ENCODE assay signal across 31 mouse cellular contexts in genomic region chr9:72974734-72975133, GRCm38 (mm10). TPM values are rescaled to one million over a fixed set of nuclear protein-coding genes. Genes with fewer than 3 reads are reported as not detected.
DNase-seq lines count a peak whose midpoint lies in the region; ATAC-seq and TF ChIP-seq lines count a peak whose summit lies in the region.
"Had no signal": no experiment of that assay in that cellular context is flagged by ENCODE, and none has a peak within 500 bp of the region (broad histone marks: within the 10 kb centered on the region; RNA-seq: fewer than 3 reads in every experiment).

No protein-coding gene starts in this region.

- no peak for ATAC-seq in liver, postnatal 0 days
- no peak for ATAC-seq in liver, embryonic 11.5 days (replicated peaks; ENCODE audit: low FRiP score)
- peak; percentile 60; the same call in 1 of the 2 replicates for ATAC-seq in common myeloid progenitor, adult 5-6 weeks (replicated peaks; ENCODE audit: low read depth, poor library complexity, severe bottlenecking)
- peak; percentile 80 for ATAC-seq in megakaryocyte progenitor cell, adult 5-6 weeks (replicated peaks; ENCODE audit: poor library complexity)
- ATAC-seq: forebrain, embryonic 13.5 days; forebrain, embryonic 16.5 days; hindbrain, embryonic 16.5 days had no signal

- no peaks in the 10 kb centered on the region for H3K79me2 ChIP-seq in CH12.LX (replicated peaks; ENCODE audit: control insufficient read depth, extremely low read depth, insufficient read depth, poor library complexity, severe bottlenecking)

- 0 out of 2 replicates have a peak overlapping the region, but pooled peaks have one; percentile 6 for H3K4me2 ChIP-seq in liver, postnatal 0 days (ENCODE audit: low read depth, low read length)
- no peak overlapping the region for H3K4me2 ChIP-seq in liver, embryonic 11.5 days
- no peak overlapping the region for H3K4me2 ChIP-seq in CH12.LX (ENCODE audit: insufficient read depth, low read depth, poor library complexity, severe bottlenecking)
- H3K4me2 ChIP-seq: forebrain, embryonic 13.5 days; heart, embryonic 11.5 days; hindbrain, embryonic 13.5 days had no signal

- no peaks in the 10 kb centered on the region for H3K27me3 ChIP-seq in liver, postnatal 0 days (ENCODE audit: insufficient read depth, low read length)
- H3K27me3 ChIP-seq in liver, embryonic 11.5 days (replicated peaks; ENCODE audit: control insufficient read depth, insufficient read depth, low read length) = no peaks in the 10 kb centered on the region
- H3K27me3 ChIP-seq in CH12.LX (replicated peaks) = no peaks in the 10 kb centered on the region
- H3K27me3 ChIP-seq: forebrain, embryonic 13.5 days; hindbrain, embryonic 13.5 days; Patski had no signal

- no peak overlapping the region for H3K4me3 ChIP-seq in liver, postnatal 0 days (ENCODE audit: low read depth, low read length)
- H3K4me3 ChIP-seq in liver, embryonic 11.5 days (ENCODE audit: low read depth, low read length) = no peak overlapping the region
- H3K4me3 ChIP-seq in CH12.LX (replicated peaks in 1 of 3; ENCODE audit: low read depth in 2 of 3, low read length in 2 of 3, poor library complexity in 1 of 3) = no peak overlapping the region
- H3K4me3 ChIP-seq: forebrain, embryonic 10.5 days; forebrain, embryonic 13.5 days; hindbrain, embryonic 13.5 days had no signal

- H3K27ac ChIP-seq in liver, postnatal 0 days (ENCODE audit: low read depth) = peak overlapping the region; percentile 44; the same call in 1 of the 2 replicates
- no peak overlapping the region for H3K27ac ChIP-seq in liver, embryonic 11.5 days (ENCODE audit: low read depth, low read length)
- H3K27ac ChIP-seq in CH12.LX (ENCODE audit: insufficient read depth, low read depth) = no peak overlapping the region
- H3K27ac ChIP-seq: forebrain, embryonic 10.5 days; forebrain, embryonic 13.5 days; hindbrain, embryonic 13.5 days had no signal

- WGBS in liver, postnatal 0 days (ENCODE audit: insufficient replicate concordance) = 64% methylated on average over 5 of the region's 5 CpGs
- 79% methylated on average over 5 of the region's 5 CpGs for WGBS in liver, embryonic 11.5 days

- no peaks in the 10 kb centered on the region for H3K9me3 ChIP-seq in liver, postnatal 0 days (ENCODE audit: low read length)
- H3K9me3 ChIP-seq in liver, embryonic 11.5 days (ENCODE audit: control insufficient read depth, low read length) = no peaks in the 10 kb centered on the region
- H3K9me3 ChIP-seq in CH12.LX (replicated peaks; ENCODE audit: low read length) = peaks cover 3% of the 10 kb centered on the region
- H3K9me3 ChIP-seq: forebrain, embryonic 10.5 days; forebrain, embryonic 13.5 days; G1E; hindbrain, embryonic 13.5 days had no signal

- no peak overlapping the region for H3K9ac ChIP-seq in liver, postnatal 0 days (replicated peaks)
- no peak overlapping the region for H3K9ac ChIP-seq in liver, embryonic 11.5 days (ENCODE audit: low read depth, low read length)
- H3K9ac ChIP-seq in CH12.LX (ENCODE audit: insufficient read depth, low read depth) = no peak overlapping the region
- H3K9ac ChIP-seq: forebrain, embryonic 13.5 days; hindbrain, embryonic 13.5 days had no signal

- no peak for TF ChIP-seq POLR2A in CH12.LX (IDR thresholded peaks at IDR 0.05; ENCODE audit: low read depth, low read length)

- H3K36me3 ChIP-seq in liver, postnatal 0 days (replicated peaks; ENCODE audit: insufficient read depth, low read length) = no peaks in the 10 kb centered on the region
- H3K36me3 ChIP-seq in liver, embryonic 11.5 days (ENCODE audit: control insufficient read depth, insufficient read depth, low read length) = no peaks in the 10 kb centered on the region
- H3K36me3 ChIP-seq in CH12.LX (replicated peaks in 1 of 2; ENCODE audit: control insufficient read depth in 1 of 2, insufficient read depth in 1 of 2, low read length in 1 of 2) = peaks cover 0 to 24% of the 10 kb centered on the region in 2 experiments
- H3K36me3 ChIP-seq: forebrain, embryonic 10.5 days; G1E; hindbrain, embryonic 13.5 days had no signal

- dilution Hi-C loops in CH12.LX (cut with MboI; ENCODE audit: extremely low pct_ligation_motif_present, extremely low pct_unique_long_range_greater_than_20kb, low sequenced_read_pairs) = no loop called here

- TF ChIP-seq CTCF in liver, postnatal 0 days (IDR thresholded peaks at IDR 0.05; ENCODE audit: low read depth) = no peak
- TF ChIP-seq CTCF in CH12.LX (conservative IDR thresholded peaks at IDR 0.05 in 1 of 2, IDR thresholded peaks at IDR 0.05 in 1 of 2; ENCODE audit: low read depth in 2 of 2, low read length in 2 of 2) = no peak

- peak; percentile 21 for DNase-seq in liver, postnatal 0 days
- no peak for DNase-seq in liver, embryonic 11.5 days (ENCODE audit: low spot score)
- DNase-seq in CH12.LX (ENCODE audit: extremely low read depth) = no peak
- DNase-seq in embryo, embryonic 11 days = no peak
- no peak for DNase-seq in cerebellum, postnatal 14 days
- no peak for DNase-seq in retina, embryonic 14.5 days (ENCODE audit: low spot score)
- DNase-seq: adrenal gland, postnatal 10 days; adrenal gland, postnatal 36 days; cerebellum, adult 11 months; cerebellum, adult 2 months; cerebellum, adult 9-11 months; gastrocnemius, postnatal 10 days; gastrocnemius, postnatal 36 days; heart, adult 11 months had no signal

- H3K4me1 ChIP-seq in liver, postnatal 0 days (ENCODE audit: insufficient read depth) = no peaks in the 10 kb centered on the region
- H3K4me1 ChIP-seq in liver, embryonic 11.5 days (replicated peaks; ENCODE audit: control insufficient read depth, insufficient read depth, low read length) = no peaks in the 10 kb centered on the region
- peaks cover 6 to 30% of the 10 kb centered on the region in 2 experiments; a peak in 2 of 4 replicates for H3K4me1 ChIP-seq in CH12.LX (ENCODE audit: control insufficient read depth in 1 of 2, insufficient read depth in 2 of 2)
- H3K4me1 ChIP-seq: forebrain, embryonic 10.5 days; forebrain, embryonic 13.5 days; hindbrain, embryonic 13.5 days had no signal

- TF ChIP-seq EP300 in liver, postnatal 0 days (IDR thresholded peaks at IDR 0.05; ENCODE audit: low read depth) = no peak
- no peak for TF ChIP-seq EP300 in CH12.LX (IDR thresholded peaks at IDR 0.05; ENCODE audit: low read length)

- in situ Hi-C loops in CH12.LX (cut with MboI; ENCODE audit: low pct_ligation_motif_present, low pct_unique_long_range_greater_than_20kb, low sequenced_read_pairs) = no loop called here

- no peak for TF ChIP-seq RAD21 in CH12.LX (IDR thresholded peaks at IDR 0.05; ENCODE audit: low read depth, low read length)

TF ChIP-seq in CH12.LX, 34 proteins besides CTCF, POLR2A, EP300 and RAD21:
- peak; percentile 41 for TF ChIP-seq ELF1 (IDR thresholded peaks at IDR 0.05; ENCODE audit: low read depth, low read length)
- no peak for TF ChIP-seq TCF12 (IDR thresholded peaks at IDR 0.05; ENCODE audit: low read depth, low read length)

RNA-seq across cellular contexts. Expression of gene Ccpg1os, which starts 10.4 kb away (rescaled TPM):
- polyA plus RNA-seq in liver, postnatal 0 days (2015; fragmentation: Nextera tagmentation; extraction: Ambion mirVana) = 4.8 and 5.4 TPM in 2 replicates
- 6.9 and 7.3 TPM in 2 replicates for polyA plus RNA-seq in liver, embryonic 11.5 days (2014; fragmentation: Nextera tagmentation; extraction: Ambion mirVana)
- total RNA-seq in CH12.LX (2012; rRNA removed) (4.0 and 7.3 TPM in 2 replicates), CH12.LX (2014; rRNA removed) (9.2 and 12.6 TPM in 2 replicates)
- polyA plus RNA-seq in CH12.LX (2012; ENCODE audit: insufficient read length, low read depth) = 4.0 and 5.2 TPM in 2 replicates
- 11.1 and 13.3 TPM in 2 replicates for total RNA-seq in common myeloid progenitor, adult 5-6 weeks (2017)
- total RNA-seq in megakaryocyte progenitor cell, adult 5-6 weeks (2015) = 6.9 and 10.4 TPM in 2 replicates
- total RNA-seq in megakaryocyte progenitor cell, adult 5-6 weeks (2017) = 8.0 and 10.0 TPM in 2 replicates

RNA-seq across cellular contexts. Expression of gene Ccpg1, which starts 10.5 kb away (rescaled TPM):
- polyA plus RNA-seq in liver, postnatal 0 days (2015; fragmentation: Nextera tagmentation; extraction: Ambion mirVana) = 14.6 and 15.2 TPM in 2 replicates
- 14.8 and 18.9 TPM in 2 replicates for polyA plus RNA-seq in liver, embryonic 11.5 days (2014; fragmentation: Nextera tagmentation; extraction: Ambion mirVana)
- total RNA-seq in CH12.LX (2012; rRNA removed) (3.6 and 5.2 TPM in 2 replicates), CH12.LX (2014; rRNA removed) (5.7 and 6.2 TPM in 2 replicates)
- polyA plus RNA-seq in CH12.LX (2012; ENCODE audit: insufficient read length, low read depth) = 15.4 and 18.3 TPM in 2 replicates
- 31.7 and 43.7 TPM in 2 replicates for total RNA-seq in common myeloid progenitor, adult 5-6 weeks (2017)
- total RNA-seq in megakaryocyte progenitor cell, adult 5-6 weeks (2015) = 25.8 and 26.6 TPM in 2 replicates
- 48.7 and 49.7 TPM in 2 replicates for total RNA-seq in megakaryocyte progenitor cell, adult 5-6 weeks (2017)

RNA-seq across cellular contexts. Expression of gene Gm44503, which starts 16.1 kb away (rescaled TPM):
- not detected in 2 replicates for polyA plus RNA-seq in liver, postnatal 0 days (2015; fragmentation: Nextera tagmentation; extraction: Ambion mirVana)
- polyA plus RNA-seq in liver, embryonic 11.5 days (2014; fragmentation: Nextera tagmentation; extraction: Ambion mirVana) = not detected in 2 replicates
- total RNA-seq in CH12.LX (2012; rRNA removed) = not detected in 2 replicates
- total RNA-seq in CH12.LX (2014; rRNA removed) = not detected in 2 replicates
- polyA plus RNA-seq in CH12.LX (2012; ENCODE audit: insufficient read length, low read depth) = not detected in 2 replicates
- total RNA-seq in common myeloid progenitor, adult 5-6 weeks (2017) = 0.18 TPM in 1 of 2 replicates, not detected in the other
- total RNA-seq in megakaryocyte progenitor cell, adult 5-6 weeks (2015) = not detected in 2 replicates
- total RNA-seq in megakaryocyte progenitor cell, adult 5-6 weeks (2017) = 0.07 TPM in 1 of 2 replicates, not detected in the other
- total RNA-seq: adrenal gland, adult 18-20 months; adrenal gland, postnatal 36 days; G1E; gastrocnemius, adult 18-20 months; gastrocnemius, postnatal 10 days; heart, adult 8-10 months; hematopoietic stem cell, adult 5-6 weeks had no signal
- polyA plus RNA-seq: embryonic facial prominence, embryonic 14.5 days; forebrain, embryonic 10.5 days; forebrain, embryonic 13.5 days; forebrain, embryonic 16.5 days; heart, embryonic 11.5 days; heart, embryonic 14.5 days; heart, postnatal 0 days; hindbrain, embryonic 13.5 days; hindbrain, embryonic 16.5 days; Patski had no signal

RNA-seq across cellular contexts. Expression of gene Dyx1c1, which starts 16.1 kb away (rescaled TPM):
- polyA plus RNA-seq in liver, postnatal 0 days (2015; fragmentation: Nextera tagmentation; extraction: Ambion mirVana) = 0.19 and 0.26 TPM in 2 replicates
- 0.70 and 0.77 TPM in 2 replicates for polyA plus RNA-seq in liver, embryonic 11.5 days (2014; fragmentation: Nextera tagmentation; extraction: Ambion mirVana)
- total RNA-seq in CH12.LX (2012; rRNA removed) (2.1 and 3.4 TPM in 2 replicates), CH12.LX (2014; rRNA removed) (6.2 and 6.8 TPM in 2 replicates)
- polyA plus RNA-seq in CH12.LX (2012; ENCODE audit: insufficient read length, low read depth) = 5.7 and 6.1 TPM in 2 replicates
- 0.55 TPM in 1 of 2 replicates, not detected in the other for total RNA-seq in common myeloid progenitor, adult 5-6 weeks (2017)
- 0.07 and 0.91 TPM in 2 replicates for total RNA-seq in megakaryocyte progenitor cell, adult 5-6 weeks (2015)
- total RNA-seq in megakaryocyte progenitor cell, adult 5-6 weeks (2017) = 0.58 TPM in 1 of 2 replicates, not detected in the other
- polyA plus RNA-seq: G1E had no signal

RNA-seq across cellular contexts. Expression of gene Pygo1, which starts 49.3 kb away (rescaled TPM):
- polyA plus RNA-seq in liver, postnatal 0 days (2015; fragmentation: Nextera tagmentation; extraction: Ambion mirVana) = 0.06 and 0.08 TPM in 2 replicates
- 1.7 and 1.8 TPM in 2 replicates for polyA plus RNA-seq in liver, embryonic 11.5 days (2014; fragmentation: Nextera tagmentation; extraction: Ambion mirVana)
- not detected in 2 replicates for total RNA-seq in CH12.LX (2012; rRNA removed)
- total RNA-seq in CH12.LX (2014; rRNA removed) = not detected in 2 replicates
- polyA plus RNA-seq in CH12.LX (2012; ENCODE audit: insufficient read length, low read depth) = not detected in 2 replicates
- not detected in 2 replicates for total RNA-seq in common myeloid progenitor, adult 5-6 weeks (2017)
- not detected in 2 replicates for total RNA-seq in megakaryocyte progenitor cell, adult 5-6 weeks (2015)
- 0.03 TPM in 1 of 2 replicates, not detected in the other for total RNA-seq in megakaryocyte progenitor cell, adult 5-6 weeks (2017)
- total RNA-seq: hematopoietic stem cell, adult 5-6 weeks had no signal
- polyA plus RNA-seq: G1E had no signal

Comparison
In these comparisons a context has a peak if more than half of its experiments do, and no peak if none do; other contexts are left out.
1. ATAC-seq: peak in common myeloid progenitor, adult 5-6 weeks (single experiment) and megakaryocyte progenitor cell, adult 5-6 weeks (single experiment); none in liver, postnatal 0 days (single experiment) and liver, embryonic 11.5 days (single experiment).